Mouse (Mus musculus) megakaryocyte, embryonic 14.5 days (primary cell): ENCODE measurements around the gene Etl4.

Experiments
- FLI1 ChIP-seq: IDR thresholded peaks from 2 replicates; pipeline ENCODE4 v1.6.1; 2012; ENCODE audit warnings: low read length, inconsistent platforms, mixed read lengths
- GATA1 ChIP-seq: IDR thresholded peaks from 3 replicates; pipeline ENCODE4 v1.6.1; 2012; ENCODE audit warnings: mixed read lengths, low read length, inconsistent platforms, borderline replicate concordance

GRCm38 (mm10) chr2:20168156-20168555, 258.6 kb downstream of the Etl4 start:
- TF ChIP-seq GATA1 = no peak
- no peak for TF ChIP-seq FLI1
